Mouse (Mus musculus) right cerebral cortex, postnatal 14 days (tissue): ENCODE data around the gene Lurap1.

Experiments
- DNase-seq: peaks from one replicate; pipeline ENCODE4 v3.0.0; 2022

Lurap1 gene

GRCm38 (mm10) chr4:116100959-116101358 lies 50.2 kb downstream of the Lurap1 start:
- DNase-seq = no peak

GRCm38 (mm10) chr4:116097211-116097610 lies 53.9 kb downstream of the Lurap1 start:
- no peak for DNase-seq

- DNase-seq = no peak
Measured at GRCm38 (mm10) chr4:116096291-116096690, 54.8 kb downstream of the Lurap1 start.

GRCm38 (mm10) chr4:116088510-116089249 lies 62.5 kb downstream of the Lurap1 start:
- no peak for DNase-seq
